Mouse (Mus musculus) skeletal muscle tissue, adult 2 months (tissue): ENCODE measurements at regions not wholly inside any gene's neighbourhood (a gene's known extent, or its start where the extent isn't known, plus 50 kb on each side); places are given as distances from the start of the nearest gene placed in this dataset.

Source experiments
- DNase-seq: peaks from one replicate; pipeline ENCODE4 v3.0.0-alpha.2; 2012; ENCODE audit warnings: low read depth, low spot score

DNA sequence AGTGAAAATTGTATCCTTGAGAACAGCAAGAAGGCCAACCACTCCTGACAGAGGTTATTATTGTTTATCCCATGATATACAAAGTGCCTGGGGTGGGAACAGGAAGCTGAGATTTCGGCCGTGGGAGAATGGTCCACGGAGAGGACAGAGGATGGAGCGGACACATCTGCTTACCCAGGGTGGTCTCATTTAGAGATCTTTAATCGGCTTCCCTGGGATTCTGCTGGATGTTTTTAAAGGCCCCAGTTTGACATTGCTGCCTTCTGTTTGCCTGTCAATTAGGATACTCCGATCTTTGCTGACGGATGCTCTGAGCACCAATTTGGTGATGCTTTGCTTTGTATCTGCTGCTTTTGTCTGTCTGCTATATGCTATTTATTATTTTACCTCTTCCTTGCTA is 803.5 kb downstream of the Tmem132b start:
- no peak for DNase-seq

DNA sequence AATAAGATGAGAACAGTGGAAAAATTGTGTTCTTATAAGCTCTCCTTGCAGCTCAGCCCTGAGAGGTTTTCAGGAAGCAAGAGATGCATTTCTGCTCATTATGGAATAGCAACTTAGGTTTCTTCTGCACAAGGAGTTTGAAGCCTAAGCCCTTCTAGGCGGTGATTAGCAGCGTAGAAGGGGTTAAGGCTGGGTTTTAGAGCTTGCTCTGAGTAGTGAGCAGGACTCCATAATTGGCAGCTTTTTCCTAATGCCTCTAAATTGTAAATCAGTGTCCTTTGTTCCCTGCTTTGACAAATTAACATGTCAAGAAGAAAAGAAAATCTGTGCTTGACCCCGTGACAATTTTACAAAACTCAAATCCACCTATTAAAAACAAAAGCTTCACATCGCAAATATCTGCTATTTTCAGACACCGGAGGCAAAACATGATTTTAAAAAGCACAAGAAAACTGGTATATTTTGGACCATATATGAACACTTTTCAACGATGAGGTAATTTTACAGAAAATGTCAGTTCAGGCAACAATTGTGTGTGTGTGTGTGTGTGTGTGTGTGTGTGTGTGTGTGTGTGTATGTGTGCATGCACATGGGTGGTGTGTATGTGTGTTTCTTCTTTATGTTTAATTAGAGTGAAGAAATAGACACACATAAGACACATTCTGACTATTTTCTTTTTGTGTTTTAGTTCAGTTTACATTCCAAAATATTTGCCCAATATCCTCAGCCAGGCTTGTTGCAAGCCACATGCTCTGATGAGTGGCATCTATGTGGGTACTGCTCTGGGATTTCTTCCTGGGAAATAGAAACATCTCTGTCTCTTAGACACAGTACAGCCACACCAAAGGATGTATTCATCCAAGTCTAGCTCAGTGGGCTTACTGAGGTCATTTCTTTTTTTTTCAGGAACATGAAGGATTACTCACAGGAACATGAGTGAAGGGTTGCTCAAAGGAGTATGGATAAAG is 804.3 kb downstream of the Tmem132b start:
- DNase-seq = no peak

DNA sequence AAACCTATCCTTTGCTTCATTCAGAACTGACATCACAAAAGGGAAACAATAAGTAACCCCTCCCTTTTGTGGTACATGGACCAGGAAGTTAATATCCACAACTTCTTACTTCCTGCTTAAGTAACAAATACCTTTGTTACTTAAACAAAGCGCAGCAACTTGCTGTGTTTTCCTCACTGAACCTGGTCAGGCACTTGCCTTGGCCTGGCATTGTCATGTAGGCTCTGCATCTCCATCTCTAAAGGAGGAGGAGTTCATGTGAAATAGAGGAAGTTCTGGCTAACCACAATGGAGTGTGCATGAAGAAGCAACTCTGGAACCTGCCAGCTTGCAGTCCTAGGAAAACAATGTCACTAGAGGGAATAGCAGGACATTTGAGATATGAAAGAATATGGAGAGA is 806.3 kb downstream of the Tmem132b start:
- DNase-seq = no peak

DNA sequence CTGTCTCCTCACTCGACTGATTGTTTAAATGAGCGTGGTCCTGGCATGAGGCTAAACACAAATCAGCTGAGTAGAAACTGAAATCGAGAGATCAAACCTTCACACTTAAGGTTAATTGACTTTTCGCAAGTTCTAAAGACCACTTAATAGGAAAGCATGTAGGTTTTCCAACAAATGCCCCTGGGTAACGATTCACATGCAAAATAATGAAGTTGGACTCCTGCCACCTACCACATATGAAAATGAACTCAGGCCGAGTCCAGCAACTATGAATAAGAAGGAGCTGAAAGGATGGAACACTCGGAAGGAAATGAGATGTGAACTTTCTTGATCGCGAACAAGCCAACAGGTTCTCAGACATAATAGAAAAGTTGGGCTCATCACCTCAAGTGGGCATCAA is 812.0 kb downstream of the Tmem132b start:
- DNase-seq = no peak

DNA sequence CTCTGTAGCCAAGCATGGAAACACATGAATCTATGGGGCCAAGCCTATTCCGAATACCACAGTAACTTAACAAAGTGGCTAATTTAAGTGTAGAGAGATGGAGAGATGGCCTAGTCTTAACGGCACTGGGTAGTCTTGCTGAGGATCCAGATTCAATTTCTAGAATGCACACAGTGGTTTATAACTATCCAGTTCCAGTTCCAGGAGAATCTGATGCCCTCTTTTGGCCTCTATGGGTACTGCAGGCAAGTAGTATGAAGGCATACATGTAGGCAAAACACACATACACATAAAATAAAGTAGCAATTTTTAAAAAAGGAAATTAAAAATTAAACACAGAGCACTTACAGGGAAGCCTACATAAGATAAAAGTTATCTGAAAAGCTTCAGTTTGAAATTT is 819.4 kb downstream of the Tmem132b start:
- DNase-seq = no peak

DNA sequence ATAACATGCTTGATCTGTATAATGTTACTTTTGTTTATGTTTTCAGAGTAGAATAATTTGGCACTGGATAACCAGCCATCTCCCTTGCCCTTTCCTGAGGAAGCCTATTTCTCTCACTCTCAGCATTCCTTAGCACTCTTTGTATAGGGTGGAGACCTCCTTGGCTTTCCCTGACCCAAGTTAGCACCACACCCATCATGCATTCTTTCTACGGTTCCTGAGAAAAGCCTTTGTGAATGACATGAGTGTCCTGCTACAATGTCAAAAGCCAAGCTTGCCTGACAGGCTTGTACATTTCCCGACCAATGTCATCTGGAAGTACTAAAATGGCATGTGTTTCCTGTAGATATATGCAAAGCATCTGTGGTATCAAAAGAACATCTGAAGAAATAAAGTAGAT is 837.9 kb downstream of the Tmem132b start:
- DNase-seq = no peak

DNA sequence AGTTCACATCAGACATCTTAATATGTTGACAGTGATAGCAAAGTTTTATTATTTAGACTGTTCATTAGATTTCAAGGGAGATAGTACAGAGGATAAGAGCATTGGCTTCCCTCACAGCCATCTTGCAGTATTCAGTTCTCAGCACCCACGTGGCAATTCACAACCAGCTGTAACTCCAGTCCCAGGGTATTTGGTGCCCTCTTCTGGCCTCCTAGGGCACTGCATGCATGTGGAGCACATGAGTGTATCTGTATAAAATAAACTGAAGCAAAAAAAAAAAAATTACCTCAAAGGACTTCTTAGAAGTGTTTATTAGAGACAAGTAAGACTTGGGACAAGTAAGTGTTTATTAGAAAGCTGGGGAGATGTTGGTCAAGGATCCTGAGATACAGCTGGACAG is 849.3 kb upstream of the Tmem132c start:
- no peak for DNase-seq

DNA sequence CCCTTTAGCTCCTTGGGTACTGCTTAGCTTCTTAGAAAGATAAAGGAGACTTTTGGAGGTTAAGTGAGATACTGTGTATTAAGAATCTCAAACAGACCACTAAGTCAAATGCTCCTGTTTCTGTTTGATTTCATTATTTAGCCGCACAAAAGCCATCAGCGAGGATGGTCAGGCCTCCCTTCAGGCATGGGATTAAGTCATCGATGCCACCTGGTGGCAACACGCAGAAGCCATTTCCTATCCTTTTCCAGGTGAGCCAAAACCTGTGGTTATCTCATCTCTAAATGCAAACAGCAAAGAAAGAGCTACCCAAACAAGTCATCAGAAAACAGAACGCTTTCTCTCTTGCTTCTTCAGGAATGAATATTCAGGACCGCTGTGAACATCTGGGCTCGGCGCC is 846.3 kb upstream of the Tmem132c start:
- DNase-seq = no peak

DNA sequence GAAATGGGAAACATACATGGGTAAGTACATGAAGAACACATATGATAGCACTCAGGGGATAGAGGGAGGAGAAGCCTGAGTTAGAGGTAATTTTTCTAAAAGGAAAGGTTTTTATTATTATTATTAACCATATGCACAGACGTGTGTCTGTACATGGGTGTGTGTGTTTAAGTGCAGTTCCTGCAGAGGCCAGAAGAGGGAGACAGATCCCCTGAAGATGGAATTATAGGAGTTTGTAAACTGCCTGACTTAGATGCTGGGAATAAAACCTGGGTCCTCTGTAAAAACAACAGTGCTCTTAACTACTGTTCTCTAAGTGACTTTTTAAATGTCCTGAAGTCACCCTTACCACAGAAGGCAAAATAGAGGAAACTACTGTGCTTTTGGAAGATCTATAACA is 809.9 kb upstream of the Tmem132c start:
- no peak for DNase-seq

DNA sequence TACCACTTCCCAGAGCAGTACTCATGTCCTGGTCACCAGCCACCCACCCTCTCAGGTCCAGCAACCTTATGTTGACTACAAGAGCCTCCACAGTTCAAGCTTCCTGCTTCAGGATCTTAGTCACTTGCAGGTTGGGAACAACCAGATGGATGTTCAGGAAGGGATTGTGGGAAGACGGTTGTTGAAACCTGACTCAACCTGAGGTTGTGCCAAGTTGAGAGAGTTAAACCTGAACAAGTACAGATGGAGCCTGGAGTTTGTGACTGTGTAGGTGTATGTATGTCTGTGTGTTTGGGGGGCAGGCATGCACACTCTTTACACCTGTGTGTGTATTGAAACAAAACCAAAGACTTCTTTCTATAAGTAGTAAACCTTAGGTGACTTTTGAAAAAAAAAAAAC is 802.9 kb upstream of the Tmem132c start:
- no peak for DNase-seq

DNA sequence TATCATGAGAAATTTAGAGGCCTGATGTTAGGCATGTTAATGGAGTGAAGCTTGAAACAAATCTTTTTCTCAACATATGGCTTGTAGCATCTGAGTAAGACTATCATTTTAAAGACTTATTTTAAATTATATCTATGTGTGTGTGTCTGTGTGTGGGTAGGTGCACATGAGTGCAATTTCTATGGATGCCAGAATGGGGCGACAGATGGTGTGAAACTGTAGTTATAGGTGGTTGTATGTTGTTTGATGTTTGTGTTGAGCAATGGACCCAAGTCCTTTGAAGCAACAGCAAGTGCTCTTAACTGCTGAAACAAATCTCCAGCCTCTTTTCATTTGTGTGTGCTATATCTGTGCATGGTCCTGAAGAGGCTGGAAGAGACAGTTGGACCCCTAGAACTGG is 801.1 kb upstream of the Tmem132c start:
- no peak for DNase-seq

DNA sequence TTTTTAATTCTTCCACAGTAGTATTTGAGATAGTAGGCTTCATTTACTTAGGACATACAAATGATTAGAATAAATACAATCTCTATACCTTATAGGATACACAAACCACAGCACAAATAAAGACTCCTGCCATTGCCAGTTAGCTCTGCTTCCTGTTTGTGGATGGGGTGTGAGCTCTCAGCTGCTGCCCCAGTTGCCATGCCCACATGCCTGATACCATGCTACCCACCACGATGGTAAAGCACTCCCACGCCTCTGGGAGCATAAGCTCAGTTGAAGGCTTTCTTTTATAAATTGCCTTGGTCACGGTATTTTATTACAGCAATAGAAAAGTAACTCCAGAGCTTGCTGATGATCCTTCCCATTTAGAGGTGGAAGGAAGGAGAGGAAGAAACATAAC is 765.8 kb upstream of the Tmem132c start:
- DNase-seq = no peak

DNA sequence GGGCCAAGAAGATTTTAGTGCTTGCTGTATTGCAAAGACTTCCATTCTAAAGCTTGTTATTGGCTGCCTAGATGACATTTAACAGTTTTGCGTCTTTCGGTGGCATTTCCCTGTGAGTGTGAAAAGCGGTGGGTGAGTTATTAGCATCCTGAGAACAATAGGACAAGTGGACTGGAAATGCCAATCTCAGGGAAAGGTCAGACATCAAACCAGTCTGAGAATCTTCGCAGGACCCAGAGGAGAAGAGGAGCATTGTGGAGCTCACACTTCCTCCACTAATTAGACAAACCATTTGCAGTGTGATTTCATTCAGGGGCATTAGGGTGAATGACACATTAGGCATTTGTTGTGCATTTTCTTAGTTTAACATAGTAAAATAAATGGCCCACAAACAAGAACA is 719.5 kb upstream of the Tmem132c start:
- DNase-seq = no peak

DNA sequence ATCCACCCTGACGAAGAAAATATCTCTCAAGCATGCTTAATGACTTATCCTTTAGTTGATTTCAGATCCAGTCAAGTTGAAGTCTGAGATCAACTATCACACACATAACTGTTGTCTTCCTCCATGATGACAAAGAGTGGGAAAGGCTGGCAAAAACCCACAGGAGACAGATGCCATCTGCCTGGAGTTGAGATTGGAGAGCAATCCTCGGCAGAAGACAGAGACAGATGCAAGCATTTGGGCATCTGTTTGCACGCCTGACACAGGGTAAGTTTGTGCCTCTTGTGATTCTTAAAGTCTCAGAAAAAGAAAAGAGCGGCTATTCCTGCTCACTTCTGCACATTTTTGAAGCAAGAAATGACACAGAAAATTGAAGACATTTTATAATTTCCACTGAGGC is 715.7 kb upstream of the Tmem132c start:
- DNase-seq = no peak

DNA sequence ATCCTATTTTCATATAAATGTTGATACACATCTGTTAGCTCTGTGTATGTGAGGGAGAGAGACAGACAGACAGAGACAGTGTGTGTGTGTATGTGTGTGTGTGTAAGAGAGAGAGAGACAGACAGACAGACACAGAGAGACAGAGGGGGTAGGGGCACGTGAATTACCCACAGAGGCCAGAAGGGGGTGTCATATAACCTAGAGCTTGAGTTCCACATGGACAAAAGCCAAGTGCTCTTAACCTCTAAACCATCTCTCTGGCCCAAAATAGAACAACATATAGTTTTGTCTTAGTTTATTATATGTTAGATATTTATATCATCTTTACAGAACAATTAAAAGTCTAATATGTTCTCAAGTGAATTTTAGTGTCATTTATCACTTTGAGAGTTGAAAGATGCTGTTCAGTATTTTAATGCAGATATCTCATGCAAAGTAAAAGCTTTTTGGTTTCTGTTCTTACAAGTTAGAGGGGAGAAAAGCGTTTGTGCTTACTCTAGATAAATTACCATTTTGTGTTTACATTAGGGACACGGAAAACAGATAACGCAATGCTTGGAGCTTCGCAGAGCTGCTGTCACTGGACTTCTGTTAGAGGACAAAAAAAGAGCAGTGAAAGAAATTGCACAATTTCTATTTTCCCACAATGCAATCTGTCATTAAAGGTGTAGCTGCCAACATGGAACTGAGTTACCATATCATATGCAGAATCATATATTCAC is 710.6 kb upstream of the Tmem132c start:
- DNase-seq = no peak

DNA sequence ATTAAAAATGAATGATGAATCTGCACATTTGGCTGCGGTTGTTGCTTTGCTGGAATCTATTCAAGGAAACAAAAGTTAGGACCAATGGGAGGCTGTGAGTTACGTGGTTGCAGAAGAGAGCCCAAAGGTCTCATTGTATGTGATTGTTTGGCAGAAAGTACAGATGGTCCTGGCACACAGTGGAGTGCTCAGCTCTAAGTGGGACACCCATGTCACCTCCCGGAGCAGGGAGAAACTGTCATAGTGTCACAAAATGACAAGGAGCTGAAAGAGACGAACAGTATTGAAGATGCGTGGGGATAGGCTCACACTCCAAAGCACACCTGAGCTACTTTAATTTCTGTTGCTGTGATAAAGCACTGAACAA is 710.1 kb upstream of the Tmem132c start:
- no peak for DNase-seq

DNA sequence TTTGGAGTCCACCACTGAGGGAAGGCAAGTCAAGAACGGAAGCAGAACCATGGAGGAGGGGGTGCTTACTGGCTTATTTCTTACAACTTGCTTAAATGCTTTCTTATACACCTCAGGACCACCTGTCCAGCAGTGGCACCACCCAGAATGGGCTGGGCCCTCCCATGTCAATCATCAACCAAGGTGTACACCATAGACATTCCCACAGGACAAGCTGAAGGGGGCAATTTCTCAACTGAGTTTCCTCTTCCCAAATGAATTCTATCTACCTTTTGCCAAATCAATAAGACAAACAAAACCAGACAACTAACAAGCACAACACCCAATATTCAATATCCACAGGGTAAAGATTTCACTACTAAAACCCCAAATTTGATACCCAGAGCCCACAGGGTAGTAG is 709.6 kb upstream of the Tmem132c start:
- no peak for DNase-seq

DNA sequence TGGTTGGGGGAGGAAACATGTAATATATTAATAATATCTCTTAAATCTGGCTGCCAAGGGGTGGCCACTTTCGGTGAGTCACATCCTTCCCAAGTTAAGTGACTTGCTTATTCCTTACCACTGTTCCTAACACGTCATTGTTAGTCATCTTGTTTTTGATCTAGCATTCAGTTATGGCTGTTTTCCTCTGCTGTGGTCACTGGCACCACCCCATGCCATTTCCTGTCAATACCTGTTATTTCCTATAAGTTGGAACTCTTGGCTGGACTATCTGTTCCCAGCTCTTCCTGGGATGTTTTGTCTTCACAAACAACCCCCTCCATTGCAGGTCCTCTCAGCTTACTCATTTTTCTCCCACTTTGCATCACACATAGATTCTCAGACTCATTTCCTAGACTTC is 703.5 kb upstream of the Tmem132c start:
- no peak for DNase-seq

DNA sequence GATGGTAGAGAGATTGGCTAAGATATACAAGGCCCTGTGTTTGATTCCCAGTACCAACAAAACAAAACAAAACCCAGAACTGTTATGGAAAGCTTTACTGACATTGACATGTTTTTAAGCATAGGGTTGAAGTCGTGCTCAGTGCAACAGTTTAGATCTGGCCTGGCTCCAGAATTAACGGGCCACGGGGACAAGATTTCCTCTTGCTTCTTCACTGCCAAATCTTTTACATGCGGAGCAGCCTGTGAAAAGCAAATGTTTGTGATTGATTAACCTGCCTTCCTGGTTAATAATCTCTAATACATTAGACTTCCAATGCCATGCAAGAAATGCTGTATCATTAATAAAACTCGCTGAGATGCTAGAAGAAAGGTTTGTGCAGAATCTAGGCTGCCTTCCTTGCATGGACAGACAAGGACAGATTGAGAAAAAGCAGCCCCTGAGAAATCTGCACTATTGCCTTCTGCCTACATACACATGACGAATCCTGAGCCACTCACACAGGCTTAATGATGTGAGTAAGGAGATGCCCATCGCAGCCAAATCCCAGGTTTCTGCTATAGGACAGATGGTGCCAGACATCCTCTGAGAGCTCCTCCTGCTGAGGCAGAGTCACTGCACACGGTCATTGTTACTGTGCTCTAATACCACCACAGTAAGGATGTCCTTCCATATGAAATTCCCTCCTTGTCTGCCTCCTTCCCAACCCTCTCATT is 697.2 kb upstream of the Tmem132c start:
- no peak for DNase-seq

DNA sequence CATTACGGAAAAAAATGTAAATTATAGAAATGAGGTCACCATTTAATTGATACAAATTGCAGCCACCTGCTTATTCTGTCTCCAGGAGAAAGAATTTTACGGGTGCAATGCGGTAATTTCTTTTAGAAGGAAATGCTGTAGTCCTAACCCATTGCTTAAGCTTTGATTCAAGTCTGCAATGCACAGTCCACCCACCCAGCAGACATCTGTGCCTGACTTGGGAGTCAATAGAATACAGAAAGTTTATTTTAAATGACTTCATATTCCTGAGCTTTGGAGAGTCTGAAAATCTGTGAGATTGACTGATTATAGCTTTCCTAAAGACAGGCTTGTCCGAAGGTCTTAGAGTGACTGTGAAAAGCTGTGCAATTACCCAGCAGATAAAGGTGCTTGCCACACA is 693.8 kb upstream of the Tmem132c start:
- no peak for DNase-seq

DNA sequence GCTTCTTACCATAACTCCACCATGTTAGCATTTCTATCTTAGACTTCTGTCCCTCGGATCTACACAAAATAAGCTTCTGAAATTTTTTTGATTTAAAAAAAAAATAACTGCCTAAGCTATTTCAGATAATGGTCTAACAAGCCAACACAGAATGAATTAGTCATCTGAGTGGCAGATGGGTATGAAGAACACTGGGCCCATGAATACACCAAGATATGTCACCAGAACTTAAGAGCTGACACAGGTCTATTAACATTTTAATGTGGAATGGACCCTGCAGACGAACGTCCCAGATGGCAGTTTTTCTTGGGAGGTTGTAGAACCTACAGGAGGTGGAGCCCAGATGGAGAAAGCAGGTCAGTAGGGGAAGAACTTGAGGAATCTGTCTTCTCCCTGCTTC is 689.9 kb upstream of the Tmem132c start:
- no peak for DNase-seq

DNA sequence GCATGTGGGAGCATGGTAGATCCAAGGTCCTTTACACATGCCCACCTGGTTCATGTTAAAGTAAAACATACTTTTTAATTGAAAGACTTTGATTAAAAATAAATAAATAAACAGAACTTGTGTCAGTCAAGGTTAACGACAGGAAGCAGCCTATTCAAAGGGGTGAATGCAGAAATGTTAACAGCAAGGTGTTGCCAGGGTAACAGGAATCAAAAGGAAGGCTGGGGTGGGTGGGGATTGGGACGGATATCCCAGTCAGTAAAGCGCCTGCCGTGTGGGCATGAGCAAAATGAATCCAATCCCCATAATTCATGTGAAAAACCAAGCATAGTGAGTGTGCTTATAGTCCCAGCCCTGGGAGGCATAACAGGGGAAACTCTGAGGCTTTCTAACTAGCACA is 682.6 kb upstream of the Tmem132c start:
- DNase-seq = no peak

DNA sequence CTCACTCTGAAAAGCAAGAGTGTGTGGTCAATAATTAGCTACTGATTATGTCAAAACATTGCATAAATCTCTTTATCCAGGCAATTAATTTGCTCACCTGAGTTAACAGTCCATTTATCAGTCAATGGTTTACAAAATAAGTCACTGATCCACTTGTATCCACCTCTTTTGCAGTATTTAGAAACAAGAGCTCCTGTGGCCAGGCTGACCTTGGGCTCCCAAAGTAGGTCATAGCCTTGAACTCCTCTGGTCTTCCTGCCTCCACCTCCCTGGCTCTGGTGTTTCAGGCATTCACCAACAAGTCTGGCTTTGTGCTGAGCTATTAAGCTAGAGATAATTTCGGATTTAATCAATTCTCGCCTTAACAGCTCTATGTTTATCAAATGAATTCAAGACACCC is 675.8 kb upstream of the Tmem132c start:
- DNase-seq = no peak
